Mouse (Mus musculus) heart, postnatal 0 days (tissue): ENCODE measurements at regions not wholly inside any gene's neighbourhood (a gene's known extent, or its start where the extent isn't known, plus 50 kb on each side); places are given as distances from the start of the nearest gene placed in this dataset.

ENCODE experiments used
- ATAC-seq: fragments of 200-750 bp; cut with Nextera tagmentation; 2 replicates; pipeline ENCODE4 v1.8.0; 2017; ENCODE audit warnings: low read depth, moderate number of reproducible peaks, moderate library complexity; ENCODE audit not compliant: insufficient read depth
- DNase-seq: peaks from one replicate; pipeline ENCODE4 v3.0.0-alpha.2; 2016; ENCODE audit warnings: low spot score
- H3K27ac ChIP-seq: fragments of 300-500 bp; sonication (generic); 2 replicates; pipeline ENCODE4 v1.5.1; 2014; ENCODE audit warnings: low read depth, mild to moderate bottlenecking
- H3K27me3 ChIP-seq: fragments of 300-500 bp; sonication (generic); 2 replicates; pipeline ENCODE4 v1.6.1; 2014; ENCODE audit warnings: low read length, mixed read lengths; ENCODE audit not compliant: control insufficient read depth, insufficient read depth
- H3K36me3 ChIP-seq: fragments of 300-500 bp; sonication (generic); replicated peaks from 2 replicates; pipeline ENCODE4 v1.6.1; 2014; ENCODE audit warnings: low read length, mixed read lengths; ENCODE audit not compliant: control insufficient read depth, insufficient read depth
- H3K4me1 ChIP-seq: fragments of 300-500 bp; sonication (generic); 2 replicates; pipeline ENCODE4 v1.6.1; 2014; ENCODE audit warnings: antibody characterized with exemption; ENCODE audit not compliant: control insufficient read depth, insufficient read depth
- H3K4me2 ChIP-seq: fragments of 300-500 bp; sonication (generic); 2 replicates; pipeline ENCODE4 v1.6.1; 2014; ENCODE audit warnings: low read depth, mild to moderate bottlenecking, low read length, moderate library complexity
- H3K4me3 ChIP-seq: fragments of 300-500 bp; sonication (generic); 2 replicates; pipeline ENCODE4 v1.5.1; 2014; ENCODE audit warnings: low read depth, low read length
- H3K9ac ChIP-seq: fragments of 300-500 bp; sonication (generic); replicated peaks from 2 replicates; pipeline ENCODE4 v1.6.1; 2014; ENCODE audit warnings: low read depth, low read length, mixed read lengths
- H3K9me3 ChIP-seq: fragments of 300-500 bp; sonication (generic); replicated peaks from 2 replicates; pipeline ENCODE4 v1.6.1; 2016; ENCODE audit warnings: low read length; ENCODE audit not compliant: control insufficient read depth
- CTCF ChIP-seq: IDR thresholded peaks from 2 replicates; pipeline ENCODE4 v1.5.1; 2016; ENCODE audit warnings: antibody characterized with exemption, control low read depth, low read depth
- EP300 ChIP-seq: IDR thresholded peaks from 2 replicates; pipeline ENCODE4 v1.6.1; 2016; ENCODE audit warnings: antibody characterized with exemption, low read depth
- WGBS: fragments of 180-500 bp; shearing (Covaris S2); extraction: QIAGEN DNeasy Blood & Tissue Kit; methylation state at CpG from one replicate; pipeline ENCODE4 v1.1.7; 2014; 5-methylcytosine and 5-hydroxymethylcytosine counted together

DNA sequence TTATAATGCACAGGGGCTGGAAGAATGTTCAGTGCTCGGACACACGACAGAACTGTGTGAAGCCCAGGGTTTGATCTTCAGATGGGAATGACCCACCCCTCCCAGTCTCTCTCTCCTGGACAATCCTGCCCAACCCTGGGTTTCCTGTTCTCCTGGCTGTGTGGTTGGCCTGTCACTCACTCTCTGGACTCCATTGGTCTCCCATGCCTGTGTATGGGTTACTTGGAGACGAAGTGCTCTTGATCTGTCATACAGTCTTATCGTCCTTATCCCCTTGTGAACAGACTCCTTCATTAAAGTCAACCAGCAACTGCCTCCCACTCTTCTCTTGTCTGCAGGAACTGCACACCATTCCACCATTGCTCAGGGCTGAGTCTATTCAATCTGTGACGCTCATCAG, 247.7 kb upstream of the Adgrl2 start:
- 70% methylated on average over 5 of the region's 5 CpGs for WGBS
- Histone ChIP-seq H3K9me3 (no peaks in the 10 kb centered on the region), H3K4me3 (no peak overlapping the region), H3K4me1 (peaks cover 5% of the 10 kb centered on the region), H3K36me3 (no peaks in the 10 kb centered on the region), H3K27me3 (no peaks in the 10 kb centered on the region), H3K27ac (no peak overlapping the region), H3K4me2 (no peak overlapping the region), H3K9ac (no peak overlapping the region)
- TF ChIP-seq CTCF: no peak
- TF ChIP-seq EP300: no peak
- DNase-seq (no peak), ATAC-seq (no peak)

- no peak for ATAC-seq
- no peaks in the 10 kb centered on the region for H3K9me3 ChIP-seq
- no peak for TF ChIP-seq CTCF
- no peak for TF ChIP-seq EP300
- H3K4me1 ChIP-seq: peaks cover 5% of the 10 kb centered on the region; the same call in 1 of the 2 replicates
- no peaks in the 10 kb centered on the region for H3K27me3 ChIP-seq
- H3K27ac ChIP-seq: no peak overlapping the region
- DNase-seq: no peak
- 91% methylated on average over 3 of the region's 3 CpGs for WGBS
- H3K4me3 ChIP-seq: no peak overlapping the region
- H3K36me3 ChIP-seq: no peaks in the 10 kb centered on the region
- H3K4me2 ChIP-seq: no peak overlapping the region
- H3K9ac ChIP-seq: no peak overlapping the region
Observed at GRCm38 (mm10) chr3:149235183-149235582, 244.8 kb upstream of the Adgrl2 start.

DNA sequence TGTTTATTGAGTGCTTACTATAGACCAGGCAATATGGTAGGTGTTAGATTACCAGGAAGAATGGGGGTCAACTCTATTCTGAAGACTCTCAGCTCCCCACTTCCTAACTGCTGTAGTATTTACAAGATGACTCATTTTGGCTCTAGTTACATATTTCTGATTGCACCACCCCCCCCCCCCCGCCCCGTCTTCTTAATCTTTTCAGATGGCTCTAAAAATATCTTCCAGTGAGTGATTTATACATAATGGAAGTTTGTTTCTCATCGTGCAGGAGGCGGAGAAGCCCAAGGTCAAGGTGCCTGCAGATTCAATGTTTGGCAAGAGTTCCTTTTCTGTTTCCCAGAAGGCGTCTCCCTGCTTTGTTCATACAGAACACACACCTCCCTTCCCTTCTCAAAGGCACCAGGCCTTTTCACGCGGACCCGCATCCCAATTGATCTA, 243.4 kb upstream of the Adgrl2 start:
- H3K4me2 ChIP-seq: no peak overlapping the region
- H3K9ac ChIP-seq: no peak overlapping the region
- H3K9me3 ChIP-seq: no peaks in the 10 kb centered on the region
- peaks cover 5% of the 10 kb centered on the region; the same call in 1 of the 2 replicates for H3K4me1 ChIP-seq
- 49% methylated on average over 8 of the region's 8 CpGs for WGBS
- no peak overlapping the region for H3K4me3 ChIP-seq
- DNase-seq (peak; percentile 43), ATAC-seq (peak; percentile 49)
- TF ChIP-seq EP300: no peak
- TF ChIP-seq CTCF: no peak
- H3K27ac ChIP-seq: peak overlapping the region; percentile 65; the same call in 1 of the 2 replicates
- H3K36me3 ChIP-seq: no peaks in the 10 kb centered on the region
- H3K27me3 ChIP-seq: no peaks in the 10 kb centered on the region

- ATAC-seq (no peak; the same call in 1 of the 2 replicates), DNase-seq (no peak)
- no peaks in the 10 kb centered on the region for H3K36me3 ChIP-seq
- no peak overlapping the region for H3K4me2 ChIP-seq
- peaks cover 5% of the 10 kb centered on the region; the same call in 1 of the 2 replicates for H3K4me1 ChIP-seq
- H3K27ac ChIP-seq: peak overlapping the region; percentile 65
- H3K4me3 ChIP-seq: no peak overlapping the region
- no peaks in the 10 kb centered on the region for H3K27me3 ChIP-seq
- TF ChIP-seq CTCF (no peak), EP300 (no peak)
- 47% methylated on average over 7 of the region's 7 CpGs for WGBS
- H3K9me3 ChIP-seq: no peaks in the 10 kb centered on the region
- no peak overlapping the region for H3K9ac ChIP-seq
Observed at GRCm38 (mm10) chr3:149233191-149233641, 242.9 kb upstream of the Adgrl2 start.

DNA sequence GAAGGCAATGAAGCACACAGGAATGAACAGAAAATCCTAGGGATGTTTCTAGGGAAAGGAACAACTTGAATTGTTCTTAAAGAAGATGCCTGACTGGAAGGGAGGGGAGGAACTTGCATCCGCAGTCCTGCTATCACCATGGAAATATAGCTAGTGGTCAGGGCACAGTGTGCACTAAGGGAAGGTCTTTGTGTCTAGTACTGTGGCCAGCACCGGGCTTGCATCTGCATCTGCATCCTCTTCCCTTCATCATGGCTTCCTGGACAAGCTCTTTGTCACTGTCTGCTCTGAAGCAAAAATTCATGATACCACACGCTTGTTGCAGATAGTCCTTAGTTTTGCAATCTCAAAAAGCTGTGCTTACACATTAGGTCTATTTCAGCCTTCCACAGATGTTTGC, 241.0 kb upstream of the Adgrl2 start:
- H3K4me3 ChIP-seq: no peak overlapping the region
- ATAC-seq (no peak), DNase-seq (no peak)
- no peak overlapping the region for H3K27ac ChIP-seq
- 80% methylated on average over 3 of the region's 3 CpGs for WGBS
- H3K27me3 ChIP-seq: no peaks in the 10 kb centered on the region
- peaks cover 5% of the 10 kb centered on the region; the same call in 1 of the 2 replicates for H3K4me1 ChIP-seq
- no peaks in the 10 kb centered on the region for H3K36me3 ChIP-seq
- H3K4me2 ChIP-seq: no peak overlapping the region
- no peak overlapping the region for H3K9ac ChIP-seq
- TF ChIP-seq EP300: no peak
- no peak for TF ChIP-seq CTCF
- H3K9me3 ChIP-seq: no peaks in the 10 kb centered on the region

DNA sequence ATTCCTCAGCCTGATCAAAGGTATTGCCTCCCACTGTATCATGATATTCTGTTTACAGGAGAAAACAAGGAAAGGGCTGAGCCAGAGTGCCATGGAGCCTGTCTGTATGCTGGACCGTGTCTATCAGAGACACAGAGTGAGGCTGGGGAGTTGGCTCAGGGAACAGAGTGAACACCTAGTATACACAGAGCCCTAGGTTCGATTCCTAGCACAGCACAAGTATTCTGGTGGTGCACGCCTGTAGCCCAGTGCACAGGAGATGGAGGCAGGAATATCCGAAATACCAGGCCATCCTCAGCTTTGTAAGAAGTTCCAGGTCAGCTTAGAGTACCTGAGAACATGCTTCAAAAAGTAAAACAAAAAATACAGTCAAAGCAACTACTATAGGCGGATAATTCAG, 237.2 kb upstream of the Adgrl2 start:
- 83% methylated on average over 5 of the region's 5 CpGs for WGBS
- Histone ChIP-seq H3K4me3 (no peak overlapping the region), H3K9ac (no peak overlapping the region), H3K27me3 (no peaks in the 10 kb centered on the region), H3K4me2 (no peak overlapping the region), H3K36me3 (no peaks in the 10 kb centered on the region), H3K4me1 (no peaks in the 10 kb centered on the region), H3K9me3 (no peaks in the 10 kb centered on the region), H3K27ac (no peak overlapping the region)
- DNase-seq (no peak), ATAC-seq (no peak)
- no peak for TF ChIP-seq CTCF
- no peak for TF ChIP-seq EP300
